Mouse (Mus musculus) cerebellum, postnatal 10 days (tissue): ENCODE results near the gene Micu2.

Experiments
- DNase-seq, 2 experiments: peaks; one replicate each; pipeline ENCODE4 v3.0.0; 2021; ENCODE audit warnings: mixed read lengths in 2 of 2

The Micu2 gene

DNA sequence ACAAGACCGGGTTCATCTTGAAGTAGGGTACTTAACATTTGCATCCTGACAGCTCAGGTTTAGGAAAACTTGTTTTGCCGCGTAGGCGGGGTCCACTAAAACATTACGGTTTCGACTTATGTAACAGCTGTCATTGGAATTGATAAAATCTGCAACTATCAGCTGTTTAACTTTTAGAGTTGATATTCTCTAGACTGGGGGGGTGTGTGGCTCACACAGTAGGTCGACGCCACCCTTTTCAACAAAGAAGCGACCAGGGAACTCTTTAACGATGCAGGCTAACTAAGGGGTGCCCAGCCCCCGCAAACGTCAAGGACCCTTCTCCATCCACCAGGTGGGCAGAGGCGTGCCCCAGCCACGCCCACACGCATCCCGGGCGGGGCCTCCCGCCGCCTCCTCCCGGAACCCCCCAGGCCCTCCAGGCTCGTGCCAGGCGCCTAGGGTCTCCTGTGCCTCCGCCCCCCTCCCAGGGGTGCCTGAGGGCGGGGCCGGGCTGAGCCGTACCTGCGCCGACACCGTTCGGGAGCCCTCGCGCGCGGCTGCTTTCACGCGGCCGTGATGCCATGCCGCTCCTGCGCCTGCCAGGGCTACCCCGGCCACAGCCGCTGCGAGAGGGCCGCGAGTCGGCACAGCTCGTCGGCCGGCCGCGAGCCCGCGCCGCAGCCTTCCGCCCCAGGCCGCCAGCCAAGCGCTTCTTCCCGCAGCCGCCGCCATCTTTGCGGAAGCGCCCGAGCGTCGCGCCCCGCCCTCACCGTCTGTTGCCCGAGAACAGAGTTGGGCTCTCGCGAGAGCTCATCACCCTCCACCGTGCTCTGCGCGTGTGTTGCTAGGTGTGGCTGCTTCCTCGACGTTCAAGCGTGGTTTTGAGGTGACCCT lies at the start of gene Micu2:
Gene Micu2, minus strand, starts transcription at position 737 of the 876 bp plus-strand sequence.
- peak; percentile 94 for DNase-seq

DNA sequence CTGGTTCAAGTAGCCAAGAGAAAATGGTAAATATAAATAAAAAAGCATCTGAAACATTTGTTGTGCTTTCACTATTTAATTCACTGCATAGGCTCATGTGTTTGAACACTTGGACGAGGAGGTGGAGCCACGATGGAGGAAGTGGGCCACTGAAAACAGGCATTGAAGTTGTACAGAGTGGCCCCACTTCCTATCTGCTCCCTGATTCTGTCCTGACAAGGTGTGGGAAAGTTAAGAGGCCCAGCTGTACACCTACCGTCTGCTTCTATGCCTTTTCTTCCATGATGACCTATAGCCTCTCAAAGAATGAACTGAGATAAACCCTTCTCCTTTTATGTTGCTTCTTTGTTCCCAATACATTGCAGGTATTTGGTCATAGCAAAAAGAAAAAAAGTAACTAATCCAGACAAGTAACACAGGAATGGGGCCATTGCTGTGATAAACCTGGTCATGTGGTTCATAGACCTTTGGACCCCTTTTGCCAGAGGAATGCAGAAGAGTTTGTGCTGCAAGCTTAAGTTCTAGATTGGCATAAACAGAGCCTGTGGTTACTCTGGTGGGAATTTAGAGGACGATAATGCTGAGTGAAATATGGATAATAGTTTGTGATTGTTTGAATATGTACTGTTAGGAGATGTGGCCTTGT lies 47.7 kb upstream of the Micu2 start:
- no peak for DNase-seq

DNA sequence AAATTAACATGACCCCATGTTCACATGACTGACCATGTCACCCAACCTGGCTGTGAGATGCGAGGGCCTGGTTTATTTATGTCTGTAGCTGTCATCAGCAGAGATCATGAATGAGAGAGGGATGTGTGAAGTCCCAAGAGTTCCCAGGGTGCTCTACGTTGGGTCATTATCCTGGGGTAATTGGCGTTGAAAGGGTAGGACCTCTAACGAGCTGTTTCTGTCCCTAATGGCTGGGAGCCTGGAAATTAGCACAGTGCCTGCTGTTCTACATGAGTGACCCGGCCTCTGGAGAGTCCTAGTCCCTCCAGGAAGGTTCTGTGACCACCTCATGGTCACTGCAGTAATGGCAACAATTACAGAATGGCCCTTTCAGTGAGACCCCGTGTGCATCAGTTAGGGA lies 37.1 kb upstream of the Micu2 start:
- DNase-seq = no peak

DNA sequence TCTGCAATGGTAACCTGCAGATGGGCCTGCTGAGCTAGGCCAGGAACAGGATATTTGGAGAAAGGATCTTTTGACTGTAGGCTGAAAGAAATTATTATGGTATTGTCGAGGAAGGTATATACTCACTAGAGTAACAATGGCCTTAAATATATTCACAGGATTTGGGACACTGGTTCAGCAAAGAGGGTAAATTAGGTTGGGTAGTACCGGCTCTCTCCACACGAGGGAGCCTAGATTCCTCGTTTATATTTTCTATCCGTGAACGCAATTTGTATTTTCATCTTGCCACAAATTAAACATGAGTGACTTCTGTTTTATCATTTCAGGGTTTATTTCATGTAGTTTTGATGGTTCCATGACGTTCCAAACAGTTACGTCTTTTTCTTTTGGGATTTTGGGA lies 35.5 kb upstream of the Micu2 start:
- DNase-seq = peak; percentile 83 to 89

DNA sequence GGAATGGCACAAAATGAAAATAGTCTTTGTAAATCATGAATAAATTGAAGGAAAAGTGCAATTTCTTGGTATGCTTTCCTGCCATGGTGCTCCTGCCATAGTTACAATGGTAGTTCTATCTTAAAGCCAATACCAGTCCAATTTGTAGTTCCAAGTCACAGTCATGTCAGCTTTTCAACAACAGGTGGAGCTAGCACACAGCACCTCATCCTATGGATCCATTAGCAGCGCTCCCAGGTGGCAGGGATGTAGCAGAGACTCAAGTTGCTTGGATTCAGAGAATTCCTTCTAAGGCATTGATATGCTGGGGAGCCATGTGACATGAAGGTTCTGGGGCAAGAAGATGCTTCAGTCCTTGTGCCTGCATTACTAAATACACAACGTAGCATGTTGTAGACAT lies 19.8 kb upstream of the Micu2 start:
- DNase-seq = peak; percentile 25 to 36

DNA sequence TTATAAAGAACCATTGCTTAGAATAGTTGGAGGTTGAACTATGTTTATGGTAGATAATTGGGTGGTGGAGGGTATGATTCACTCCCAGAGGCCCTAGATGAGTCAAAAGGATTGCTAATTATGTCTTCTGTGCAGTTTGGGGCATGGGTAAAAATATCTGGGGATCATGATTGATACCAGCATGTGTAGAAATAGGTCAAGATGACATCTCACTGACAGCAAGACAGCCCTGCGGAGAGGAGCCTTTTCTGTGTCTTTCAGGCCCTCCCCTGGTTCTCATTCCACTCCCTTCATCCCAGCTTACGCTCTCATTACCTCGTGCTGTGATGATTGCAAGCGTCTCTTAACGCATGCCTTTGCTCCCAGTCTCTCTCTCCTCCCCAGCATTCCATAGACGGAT lies 4.8 kb upstream of the Micu2 start:
- DNase-seq = no peak

DNA sequence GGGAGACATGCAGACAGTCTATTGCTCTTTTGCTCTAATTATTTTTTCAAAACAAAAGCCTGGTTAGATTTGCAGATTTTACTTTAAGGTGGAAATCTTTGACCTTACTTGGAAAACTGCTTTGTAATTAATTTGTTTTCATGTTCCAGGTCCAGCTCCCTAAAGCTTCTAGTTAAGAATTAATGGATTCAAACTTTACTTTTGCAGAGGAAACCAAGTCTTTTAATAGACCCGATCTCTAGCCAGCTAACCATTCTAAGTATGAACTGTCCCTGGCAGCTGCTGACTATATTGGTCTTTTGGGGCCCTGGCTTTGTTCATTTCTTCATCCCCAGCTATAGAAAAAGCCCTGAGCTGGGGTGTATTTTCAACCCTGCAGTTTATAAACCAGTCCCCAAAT lies 3.1 kb upstream of the Micu2 start:
- DNase-seq = no peak

DNA sequence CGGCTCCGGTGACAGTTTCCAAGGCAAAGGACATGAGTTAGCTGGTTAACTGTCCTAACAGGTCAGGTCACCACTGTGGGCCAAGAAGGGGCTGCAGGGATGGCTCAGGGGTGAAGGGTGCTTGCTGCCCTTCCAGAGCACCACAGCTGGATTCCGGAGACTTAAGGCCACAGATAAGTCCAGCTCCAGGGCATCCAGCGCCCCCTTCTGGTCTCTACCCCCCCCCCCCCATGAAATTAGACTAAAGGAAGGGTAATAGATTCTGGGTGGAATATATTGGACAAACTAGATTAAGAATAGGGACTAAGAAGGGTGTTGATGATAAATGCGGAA lies 306 bp upstream of the Micu2 start:
- no peak for DNase-seq

DNA sequence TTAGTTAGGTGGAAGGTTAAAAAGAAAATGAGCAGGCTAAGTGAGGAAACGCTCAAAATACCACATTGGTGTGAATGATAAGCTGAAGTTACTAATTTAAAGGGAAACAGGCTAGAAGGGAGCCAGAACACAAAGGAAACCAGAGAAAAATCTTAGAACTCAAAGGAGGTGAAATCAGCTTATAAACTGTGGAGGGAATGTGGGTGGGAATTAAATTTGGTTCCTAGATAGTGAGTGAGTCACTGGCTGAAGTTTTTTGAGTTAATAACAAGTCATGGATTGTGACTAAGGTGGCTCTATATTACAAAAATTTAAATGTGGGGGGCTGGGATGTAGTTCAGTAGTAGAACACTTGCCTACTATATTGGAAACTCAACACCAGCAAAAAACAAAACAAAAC lies 1.6 kb downstream of the Micu2 start:
- no peak for DNase-seq

DNA sequence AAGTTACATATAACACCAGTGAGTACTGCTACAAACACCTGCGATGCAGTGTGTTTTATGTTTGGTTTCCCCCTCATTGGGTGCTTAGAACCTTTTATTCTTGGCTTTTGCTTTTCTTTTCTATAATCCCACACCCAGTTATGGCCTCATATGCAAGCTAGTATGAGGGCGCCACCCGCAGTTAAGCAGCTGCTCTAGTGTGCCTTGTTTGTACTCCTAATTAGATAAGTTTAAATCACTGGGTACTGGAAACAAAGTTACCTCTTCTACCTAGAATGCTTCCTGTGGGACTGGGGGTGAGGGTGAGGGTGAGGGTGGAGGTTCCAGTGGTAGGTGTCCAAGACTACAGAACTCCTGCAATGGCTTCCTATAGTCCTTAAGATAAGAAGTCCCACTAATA lies 2.9 kb downstream of the Micu2 start:
- no peak for DNase-seq

DNA sequence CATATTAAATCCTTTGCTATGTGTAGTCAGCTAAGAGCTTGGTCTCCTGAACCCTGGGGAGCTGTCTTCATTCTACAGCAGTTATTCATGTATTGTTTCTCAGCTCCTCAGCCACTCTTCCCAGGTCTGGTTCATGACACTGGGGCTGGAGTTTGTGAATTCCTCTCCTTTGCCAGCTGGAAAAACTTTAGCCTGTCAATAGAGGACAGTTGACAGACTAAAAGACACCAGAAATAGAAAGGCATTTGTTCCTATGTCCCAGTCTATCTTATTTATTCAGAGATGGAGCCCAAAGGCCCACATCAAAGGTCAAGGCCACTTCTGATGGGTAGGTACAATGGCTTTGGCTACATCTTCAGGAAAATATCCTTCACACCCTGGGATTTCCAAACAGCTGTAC lies 7.3 kb downstream of the Micu2 start:
- no peak for DNase-seq

DNA sequence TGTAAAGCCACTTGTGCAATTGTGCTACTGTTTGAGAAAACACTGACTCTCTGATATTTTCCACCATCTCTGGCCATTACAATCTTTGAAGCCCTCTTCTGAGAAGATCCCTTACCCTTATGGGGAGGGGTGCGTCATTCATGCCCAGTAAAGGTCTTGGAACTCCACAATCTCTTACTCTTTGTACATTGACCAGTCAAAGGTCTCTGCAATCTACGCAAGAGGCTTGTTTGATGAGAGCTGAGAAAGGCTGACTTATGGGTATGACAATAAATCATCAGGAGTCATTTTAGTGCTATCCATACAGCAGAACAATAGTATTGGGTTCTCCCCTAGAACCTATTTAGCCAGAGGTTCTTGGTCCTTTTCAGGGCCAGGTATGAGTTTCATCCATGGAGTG lies 9.9 kb downstream of the Micu2 start:
- no peak for DNase-seq

DNA sequence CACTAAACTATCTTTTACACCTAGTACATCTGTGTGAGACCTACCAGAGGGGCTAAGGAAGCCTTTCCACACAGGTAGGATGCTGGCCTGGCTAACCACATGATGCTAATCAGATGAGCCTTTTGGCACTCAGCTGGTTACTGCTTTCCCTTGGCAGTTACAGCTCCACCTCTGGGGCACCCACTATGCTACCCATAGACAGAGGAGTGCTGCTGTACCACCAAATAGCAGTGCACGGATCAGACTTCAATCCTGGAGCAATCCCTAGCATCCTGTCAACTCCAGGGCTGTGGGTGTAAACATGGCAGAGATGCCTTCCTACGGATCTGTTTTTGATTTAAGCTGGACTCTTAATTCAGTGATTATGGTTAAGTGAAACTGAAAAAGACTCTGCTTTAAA lies 13.3 kb downstream of the Micu2 start:
- DNase-seq = no peak

DNA sequence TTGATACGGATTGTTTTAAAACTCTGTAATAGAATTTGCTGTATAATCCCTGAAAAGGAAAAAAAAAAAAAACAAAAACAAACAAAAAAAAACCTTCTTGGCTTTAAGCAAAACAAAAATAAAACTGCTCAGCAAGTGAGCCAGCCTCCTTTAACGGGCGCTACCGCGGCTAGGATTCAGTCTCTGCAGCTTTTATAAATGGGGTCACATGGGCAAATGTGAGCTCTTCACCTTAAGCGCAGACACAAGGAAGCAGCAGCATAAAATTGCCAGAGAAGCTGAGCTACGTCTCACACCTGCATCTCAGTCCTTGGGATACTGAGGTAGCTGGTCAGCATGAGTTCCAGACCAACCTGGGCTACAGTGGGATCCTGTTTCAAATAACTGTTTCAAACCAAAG lies 16.6 kb downstream of the Micu2 start:
- no peak for DNase-seq

DNA sequence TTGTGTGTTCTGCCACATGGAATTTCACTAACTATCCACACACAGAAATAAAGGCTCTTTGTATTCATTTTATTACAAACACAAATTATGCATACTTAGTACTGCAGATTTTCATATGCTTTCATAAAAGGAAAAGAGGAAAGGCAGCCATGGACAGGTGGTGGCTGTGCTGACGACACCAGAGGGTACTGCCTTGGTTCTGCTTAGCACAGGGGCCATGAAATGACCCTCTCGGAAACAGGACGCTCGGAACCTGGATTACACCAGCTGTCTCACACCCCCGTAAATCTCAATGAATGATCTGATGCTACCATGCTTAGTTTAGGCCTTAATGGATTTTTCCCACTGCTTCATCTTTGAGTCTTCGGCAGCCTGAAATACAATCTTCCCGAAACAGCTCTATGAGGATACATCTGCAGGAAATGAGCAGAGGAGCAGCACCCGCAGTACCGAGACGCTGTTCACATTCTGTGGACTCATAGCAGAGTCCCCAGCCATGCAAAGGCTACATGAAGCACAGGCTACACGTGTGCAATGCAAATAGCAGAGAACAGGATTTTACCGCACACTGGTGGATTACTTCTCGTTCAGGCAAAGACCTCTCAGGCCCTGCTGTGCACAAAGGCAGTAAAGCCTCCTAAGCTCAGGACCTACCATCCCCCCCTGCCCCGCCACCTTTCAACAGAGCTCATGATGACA lies 17.2 kb downstream of the Micu2 start:
- peak in 1 of 2 experiments; percentile 20 for DNase-seq

DNA sequence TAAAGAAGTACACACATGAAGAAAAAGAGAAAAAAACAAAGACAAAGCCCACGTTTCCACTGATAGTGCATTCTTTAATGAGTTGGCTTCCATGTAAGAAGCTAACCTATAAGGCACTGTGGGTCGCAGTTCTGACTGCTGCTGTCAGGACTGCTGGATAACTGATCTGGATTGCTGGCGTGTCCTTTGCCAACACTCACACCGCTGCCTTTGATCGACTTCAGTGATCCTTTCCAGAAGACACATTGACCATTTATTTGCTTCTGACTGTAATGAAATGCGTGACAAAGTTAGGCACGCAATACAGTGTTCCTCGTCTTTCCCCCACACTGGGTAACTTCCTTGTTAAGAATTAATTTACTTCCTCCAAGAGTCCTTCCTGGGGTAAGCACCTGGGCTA lies 18.3 kb downstream of the Micu2 start:
- DNase-seq = no peak

DNA sequence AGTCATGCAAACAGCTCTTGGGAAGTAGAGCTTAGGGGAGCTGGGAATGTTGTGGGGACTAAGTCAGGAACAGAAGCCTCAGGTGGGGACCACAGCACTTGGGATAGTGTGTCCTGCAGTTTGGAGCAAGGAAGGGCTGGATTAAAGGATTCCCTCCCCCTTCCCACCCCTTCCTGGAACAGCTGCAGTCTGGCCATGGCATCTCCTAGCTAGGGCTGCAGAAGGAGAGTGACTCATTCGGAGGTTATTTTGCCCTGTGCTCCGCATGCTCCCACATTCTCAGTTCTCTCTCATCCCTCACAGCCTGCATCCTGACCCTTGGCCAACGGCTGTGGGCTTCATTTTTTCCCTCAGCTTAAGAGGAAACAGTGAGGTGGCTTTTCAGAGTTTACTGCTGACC lies 18.9 kb downstream of the Micu2 start:
- DNase-seq = no peak

DNA sequence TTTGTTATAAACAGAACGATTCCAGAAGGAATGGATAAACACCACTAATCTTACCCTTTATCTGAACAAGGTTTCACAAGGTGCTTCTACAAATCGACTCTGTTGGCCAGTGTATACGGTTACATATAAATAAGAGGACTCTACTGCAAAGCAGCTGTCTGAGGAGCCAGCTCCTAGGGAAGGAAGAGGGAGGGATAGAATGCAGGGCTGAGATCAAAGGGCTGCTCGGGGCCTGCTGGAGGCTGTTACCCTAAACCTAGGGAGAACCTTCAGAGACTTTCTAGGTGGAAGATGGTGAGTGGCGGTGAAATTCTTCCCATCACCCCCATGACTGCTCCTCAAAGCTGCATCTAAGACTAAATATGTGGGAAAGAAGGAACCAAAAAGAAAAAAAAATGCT lies 20.9 kb downstream of the Micu2 start:
- no peak for DNase-seq

DNA sequence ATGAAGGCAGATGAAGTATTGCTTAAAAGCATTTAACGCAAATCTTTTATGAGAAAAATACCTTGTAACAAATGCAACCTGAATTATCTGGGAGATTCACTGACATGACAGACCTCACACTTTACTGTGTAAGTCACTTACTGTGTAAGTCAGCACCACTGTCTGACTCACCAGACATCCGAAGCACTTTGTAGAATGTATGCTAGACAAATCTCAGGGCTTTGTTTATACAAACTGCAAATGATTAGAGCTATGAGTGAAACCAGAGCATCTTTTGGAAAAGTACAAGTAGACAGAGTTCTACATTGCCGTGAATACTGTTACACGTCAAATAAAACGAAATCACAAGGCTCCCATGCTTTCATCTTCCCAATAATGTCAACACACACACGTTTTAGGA lies 23.4 kb downstream of the Micu2 start:
- no peak for DNase-seq

DNA sequence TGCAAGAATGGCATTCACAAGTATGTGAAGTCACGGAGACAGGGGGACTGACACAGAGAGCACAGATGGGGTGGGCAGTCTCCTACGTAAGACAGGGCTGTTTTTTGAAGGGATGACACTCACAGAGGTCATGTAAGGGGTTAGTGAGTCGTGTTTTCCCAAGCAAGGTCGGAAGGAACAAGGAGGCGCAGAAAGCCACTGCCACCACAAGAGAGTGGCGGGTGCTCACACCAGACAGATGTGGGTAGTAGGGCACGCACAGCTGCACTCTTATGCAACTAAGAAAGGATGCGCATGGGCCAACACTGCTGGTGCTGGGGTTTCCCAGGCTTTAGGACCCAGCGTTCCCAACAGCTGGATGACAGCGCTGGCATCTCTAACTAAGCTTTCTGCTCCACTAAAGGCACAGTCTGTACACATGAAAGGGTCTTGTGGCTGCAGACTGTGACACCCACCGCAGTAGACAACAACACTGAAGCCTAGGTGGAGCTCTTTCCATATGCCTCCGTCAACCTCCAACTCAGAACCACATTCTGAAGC lies 27.0 kb downstream of the Micu2 start:
- DNase-seq = no peak

DNA sequence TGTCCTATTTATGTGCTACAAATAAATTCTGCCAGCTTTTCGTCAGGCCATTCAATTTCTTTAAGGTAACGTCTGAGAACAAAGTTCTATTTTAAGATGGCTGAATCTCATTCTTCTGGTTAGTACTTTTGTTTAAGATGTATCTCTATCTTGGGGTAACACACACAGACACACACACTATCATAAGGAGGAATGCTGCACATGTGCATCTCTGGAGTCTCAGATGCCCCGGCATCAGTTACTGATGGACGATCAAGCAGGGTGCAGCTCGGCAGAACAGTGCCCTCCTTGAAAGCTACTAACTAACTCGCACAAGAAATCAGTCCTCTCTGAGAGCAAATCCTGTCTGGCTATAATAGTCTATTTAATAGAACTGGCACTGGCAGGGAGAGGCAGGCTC lies 30.2 kb downstream of the Micu2 start:
- no peak for DNase-seq

DNA sequence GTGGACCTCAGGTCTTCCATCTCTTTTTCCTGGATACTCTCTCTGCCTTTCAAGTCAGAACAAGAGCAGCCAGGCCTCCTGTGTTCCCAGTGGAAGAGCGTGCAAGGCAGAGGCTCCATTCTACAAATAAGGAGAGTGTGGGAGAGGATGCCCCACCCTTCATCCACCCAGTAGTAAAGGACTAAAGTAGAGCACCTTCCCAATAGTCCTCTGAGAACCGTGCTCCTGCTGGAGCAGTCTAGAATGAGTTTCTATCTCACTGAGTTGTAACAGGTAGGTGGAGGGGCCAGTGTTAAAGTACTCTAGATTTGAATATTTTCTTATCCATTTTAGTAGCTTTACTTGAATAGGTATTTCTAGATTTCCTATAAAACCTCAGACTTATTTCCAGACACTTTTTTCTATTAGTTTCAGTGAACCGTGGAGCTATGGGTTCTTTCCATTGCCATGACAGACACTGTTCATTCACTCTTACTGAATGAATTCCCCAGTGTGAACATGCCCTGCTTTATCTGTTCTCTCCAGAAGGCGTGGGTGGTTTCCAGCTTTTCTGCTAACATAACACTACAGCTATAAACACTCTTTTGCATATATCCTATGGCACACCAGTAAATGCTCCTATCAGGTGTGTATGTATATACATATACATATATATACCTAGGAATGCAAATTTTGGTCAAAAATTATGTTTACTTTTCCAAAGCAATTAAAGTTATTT lies 31.8 kb downstream of the Micu2 start:
- DNase-seq = no peak

DNA sequence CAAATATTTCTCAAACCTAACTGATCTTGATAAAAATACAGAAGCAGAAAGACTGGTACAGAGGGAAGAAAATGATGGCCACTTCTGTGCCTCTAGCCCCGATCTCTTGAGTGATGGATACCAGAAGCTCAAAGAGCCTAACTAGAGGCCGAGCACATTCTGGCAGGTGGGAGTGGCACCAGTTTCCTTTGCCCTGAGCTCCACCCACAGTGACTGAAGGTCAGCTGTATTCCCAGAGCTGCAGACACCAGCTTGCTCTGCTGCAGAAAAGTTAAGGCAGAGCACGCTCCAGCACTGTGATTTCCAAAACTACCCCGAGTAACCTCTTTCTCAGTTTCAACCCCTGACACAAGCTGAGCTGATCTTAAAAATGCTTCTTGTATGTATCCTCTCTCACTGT lies 37.2 kb downstream of the Micu2 start:
- DNase-seq = no peak
